8 mouse cellular contexts compared by ENCODE assay signal in the genomic region with DNA sequence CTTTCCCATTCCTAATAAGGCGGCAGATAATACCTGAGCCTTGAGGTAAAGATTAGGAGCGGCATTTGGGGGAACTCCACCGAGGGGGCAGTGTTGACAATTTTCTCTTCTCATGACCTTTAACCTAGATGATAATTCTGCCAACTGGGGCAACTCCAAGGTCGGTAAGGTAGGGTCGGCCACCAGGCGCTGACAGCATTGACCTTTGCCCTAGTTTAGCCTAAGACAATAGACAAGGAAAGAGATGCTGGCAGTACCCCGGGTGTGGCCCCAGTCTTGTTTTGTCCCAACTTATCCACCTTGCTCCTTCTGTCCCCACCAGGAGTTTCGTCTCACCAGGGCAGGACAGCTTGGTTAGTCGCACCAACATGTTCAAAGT. TPM values are rescaled to one million over a fixed set of nuclear protein-coding genes. Genes with fewer than 3 reads are reported as not detected.
DNase-seq lines count a peak whose midpoint lies in the region; ATAC-seq and TF ChIP-seq lines count a peak whose summit lies in the region.

No protein-coding gene starts in this region.

- ATAC-seq in heart, embryonic 14.5 days (ENCODE audit: insufficient number of reproducible peaks, insufficient read depth, low FRiP score, low read depth) = no peak; the same call in 1 of the 2 replicates
- ATAC-seq in hindbrain, embryonic 11.5 days (ENCODE audit: low FRiP score) = no peak
- peak; percentile 46 for ATAC-seq in liver, postnatal 0 days
- ATAC-seq in frontal cortex, adult (ENCODE audit: low TSS enrichment) = no peak

- H3K4me1 ChIP-seq in heart, embryonic 14.5 days (ENCODE audit: control insufficient read depth in 2 of 2, insufficient read depth in 2 of 2, low read length in 2 of 2) = peaks cover 0 to 6% of the 10 kb centered on the region in 2 experiments; a peak in 1 of 4 replicates
- H3K4me1 ChIP-seq in brown adipose tissue, adult 24 weeks (ENCODE audit: control insufficient read depth, insufficient read depth, insufficient read length, low read length) = no peaks in the 10 kb centered on the region
- no peaks in the 10 kb centered on the region for H3K4me1 ChIP-seq in hindbrain, embryonic 11.5 days (replicated peaks; ENCODE audit: control insufficient read depth, insufficient read depth, low read length)
- 0 out of 2 replicates have a peak, but pooled peaks cover 6% of the 10 kb centered on the region for H3K4me1 ChIP-seq in liver, postnatal 0 days (ENCODE audit: insufficient read depth)

- TF ChIP-seq CTCF in liver, postnatal 0 days (IDR thresholded peaks at IDR 0.05; ENCODE audit: low read depth) = no peak; the same call in 1 of the 2 replicates

- peak overlapping the region; percentile 89 for H3K9ac ChIP-seq in heart, embryonic 14.5 days (ENCODE audit: low read length)
- peak overlapping the region; percentile 28; the same call in 1 of the 2 replicates for H3K9ac ChIP-seq in hindbrain, embryonic 11.5 days (ENCODE audit: low read depth, low read length)
- peak overlapping the region; percentile 75 for H3K9ac ChIP-seq in liver, postnatal 0 days (replicated peaks)

- 1% methylated on average over 9 of the region's 9 CpGs for WGBS in heart, embryonic 14.5 days
- 2% methylated on average over 9 of the region's 9 CpGs for WGBS in hindbrain, embryonic 11.5 days
- 1% methylated on average over 9 of the region's 9 CpGs for WGBS in liver, postnatal 0 days (ENCODE audit: insufficient replicate concordance)

- H3K36me3 ChIP-seq in heart, embryonic 14.5 days (ENCODE audit: control insufficient read depth, insufficient read depth, low read length) = peaks cover 21% of the 10 kb centered on the region
- H3K36me3 ChIP-seq in hindbrain, embryonic 11.5 days (ENCODE audit: control insufficient read depth, insufficient read depth, low read length) = peaks cover 7% of the 10 kb centered on the region
- H3K36me3 ChIP-seq in liver, postnatal 0 days (replicated peaks; ENCODE audit: insufficient read depth, low read length) = peaks cover 6% of the 10 kb centered on the region

- TF ChIP-seq EP300 in liver, postnatal 0 days (IDR thresholded peaks at IDR 0.05; ENCODE audit: low read depth) = peak; percentile 47; the same call in 1 of the 2 replicates

- no peaks in the 10 kb centered on the region for H3K27me3 ChIP-seq in heart, embryonic 14.5 days (ENCODE audit: control insufficient read depth, insufficient read depth, low read length)
- H3K27me3 ChIP-seq in hindbrain, embryonic 11.5 days (ENCODE audit: control insufficient read depth, insufficient read depth, low read length) = no peaks in the 10 kb centered on the region
- no peaks in the 10 kb centered on the region for H3K27me3 ChIP-seq in liver, postnatal 0 days (ENCODE audit: insufficient read depth, low read length)

- H3K4me2 ChIP-seq in heart, embryonic 14.5 days (ENCODE audit: low read length) = peak overlapping the region; percentile 90
- H3K4me2 ChIP-seq in hindbrain, embryonic 11.5 days (replicated peaks; ENCODE audit: low read depth, low read length) = peak overlapping the region; percentile 70
- peak overlapping the region; percentile 71 for H3K4me2 ChIP-seq in liver, postnatal 0 days (ENCODE audit: low read depth, low read length)

- peak overlapping the region; percentile 87 to 93 for H3K27ac ChIP-seq in heart, embryonic 14.5 days (replicated peaks in 1 of 2; ENCODE audit: control insufficient read depth in 1 of 2, insufficient read depth in 1 of 2, low read depth in 2 of 2, low read length in 2 of 2)
- H3K27ac ChIP-seq in brown adipose tissue, adult 24 weeks (replicated peaks; ENCODE audit: low read depth, low read length) = peak overlapping the region; percentile 97
- H3K27ac ChIP-seq in hindbrain, embryonic 11.5 days (ENCODE audit: low read depth, low read length) = peak overlapping the region; percentile 37; the same call in 1 of the 2 replicates
- peak overlapping the region; percentile 96 for H3K27ac ChIP-seq in liver, postnatal 0 days (ENCODE audit: low read depth)

- DNase-seq in heart, adult 11 months = no peak
- no peak for DNase-seq in hindbrain, embryonic 11.5 days (ENCODE audit: low spot score)
- DNase-seq in liver, postnatal 0 days = no peak
- DNase-seq in cerebellum, adult 8-10 months = no peak
- DNase-seq in frontal cortex, postnatal 10 days (ENCODE audit: low spot score in 2 of 2) = no peak

- peak overlapping the region; percentile 78 to 86 for H3K4me3 ChIP-seq in heart, embryonic 14.5 days (ENCODE audit: control insufficient read depth in 1 of 2, insufficient read depth in 1 of 2, low read depth in 1 of 2, low read length in 2 of 2)
- peak overlapping the region; percentile 72 for H3K4me3 ChIP-seq in brown adipose tissue, adult 24 weeks (ENCODE audit: insufficient read depth, low read depth, low read length)
- H3K4me3 ChIP-seq in hindbrain, embryonic 11.5 days (ENCODE audit: low read depth, low read length) = peak overlapping the region; percentile 63
- peak overlapping the region; percentile 86 for H3K4me3 ChIP-seq in liver, postnatal 0 days (ENCODE audit: low read depth, low read length)

- H3K9me3 ChIP-seq in heart, embryonic 14.5 days (ENCODE audit: control insufficient read depth, low read length) = no peaks in the 10 kb centered on the region
- H3K9me3 ChIP-seq in hindbrain, embryonic 11.5 days (ENCODE audit: control insufficient read depth, low read length) = no peaks in the 10 kb centered on the region
- H3K9me3 ChIP-seq in liver, postnatal 0 days (ENCODE audit: low read length) = no peaks in the 10 kb centered on the region

RNA-seq across cellular contexts. Expression of a gene that starts 0.7 kb away (rescaled TPM):
- polyA plus RNA-seq in heart, embryonic 14.5 days (2014; fragmentation: Nextera tagmentation; extraction: Ambion mirVana) = 25.1 and 26.1 TPM in 2 replicates
- 1.3 and 2.5 TPM in 2 replicates for polyA plus RNA-seq in brown adipose tissue, adult 24 weeks (2012; ENCODE audit: insufficient read depth, insufficient read length, missing spikeins)
- 23.7 and 26.1 TPM in 2 replicates for polyA plus RNA-seq in hindbrain, embryonic 11.5 days (2014; fragmentation: Nextera tagmentation; extraction: Ambion mirVana)
- polyA plus RNA-seq in liver, postnatal 0 days (2015; fragmentation: Nextera tagmentation; extraction: Ambion mirVana) = 8.7 and 9.6 TPM in 2 replicates

RNA-seq across cellular contexts. Expression of a gene that starts 1.1 kb away (rescaled TPM):
- 189 and 203 TPM in 2 replicates for polyA plus RNA-seq in heart, embryonic 14.5 days (2014; fragmentation: Nextera tagmentation; extraction: Ambion mirVana)
- polyA plus RNA-seq in brown adipose tissue, adult 24 weeks (2012; ENCODE audit: insufficient read depth, insufficient read length, missing spikeins) = 514 and 673 TPM in 2 replicates
- 50.3 and 54.5 TPM in 2 replicates for polyA plus RNA-seq in hindbrain, embryonic 11.5 days (2014; fragmentation: Nextera tagmentation; extraction: Ambion mirVana)
- polyA plus RNA-seq in liver, postnatal 0 days (2015; fragmentation: Nextera tagmentation; extraction: Ambion mirVana) = 215 and 239 TPM in 2 replicates

RNA-seq across cellular contexts. Expression of a gene that starts 37.0 kb away (rescaled TPM):
- polyA plus RNA-seq in heart, embryonic 14.5 days (2014; fragmentation: Nextera tagmentation; extraction: Ambion mirVana) = 95.6 and 95.7 TPM in 2 replicates
- polyA plus RNA-seq in brown adipose tissue, adult 24 weeks (2012; ENCODE audit: insufficient read depth, insufficient read length, missing spikeins) = 28.0 and 50.8 TPM in 2 replicates
- 210 and 215 TPM in 2 replicates for polyA plus RNA-seq in hindbrain, embryonic 11.5 days (2014; fragmentation: Nextera tagmentation; extraction: Ambion mirVana)
- polyA plus RNA-seq in liver, postnatal 0 days (2015; fragmentation: Nextera tagmentation; extraction: Ambion mirVana) = 31.5 and 36.6 TPM in 2 replicates

Comparison
In these comparisons a context has a peak if more than half of its experiments do, and no peak if none do; other contexts are left out.
1. H3K27ac ChIP-seq: peak in every context shown above with its lines; median percentile 97 in brown adipose tissue, adult 24 weeks; 96 in liver, postnatal 0 days; 90 in heart, embryonic 14.5 days; 37 in hindbrain, embryonic 11.5 days.
2. H3K9ac ChIP-seq: peak in every context shown above with its lines; median percentile 89 in heart, embryonic 14.5 days; 75 in liver, postnatal 0 days; 28 in hindbrain, embryonic 11.5 days.